Mouse (Mus musculus): ENCODE data around the gene Myo10.

- TF ChIP-seq POLR2A (IDR thresholded peaks at IDR 0.05; ENCODE audit: control insufficient read depth, extremely low read depth, insufficient read depth, low read length, poor library complexity): no peak
- TF ChIP-seq CTCF (IDR thresholded peaks at IDR 0.05; ENCODE audit: borderline replicate concordance, control insufficient read depth, extremely low read depth, insufficient read depth, low read length, poor library complexity): no peak
These were observed 93.7 kb downstream of the Myo10 start for GRCm38 (mm10) chr15:25715996-25716395.
